Mouse (Mus musculus) heart, embryonic 16.5 days (tissue): Measurements from ENCODE around the gene Ddx10. TPM values are rescaled to one million over a fixed set of nuclear protein-coding genes. Genes with fewer than 3 reads are reported as not detected.
"Not testable (repeated sequence)": the region's sequence is repeated elsewhere in the genome, so short reads cannot be mapped to it uniquely, and the experiment has no call there.

ENCODE experiments used
- ATAC-seq: fragments of 200-750 bp; cut with Nextera tagmentation; replicated peaks from 2 replicates; pipeline ENCODE4 v1.8.0; 2017; ENCODE audit warnings: moderate number of reproducible peaks; ENCODE audit not compliant: insufficient read depth, low FRiP score; ENCODE audit errors: extremely low read depth
- H3K27ac ChIP-seq: fragments of 300-500 bp; sonication (generic); 2 replicates; pipeline ENCODE4 v1.5.1; 2014; ENCODE audit warnings: mild to moderate bottlenecking, low read length, control low read depth, moderate library complexity
- H3K27me3 ChIP-seq: fragments of 300-500 bp; sonication (generic); 2 replicates; pipeline ENCODE4 v1.6.1; 2014; ENCODE audit warnings: low read length, mixed read lengths; ENCODE audit not compliant: control insufficient read depth, insufficient read depth
- H3K36me3 ChIP-seq: fragments of 300-500 bp; sonication (generic); 2 replicates; pipeline ENCODE4 v1.6.1; 2014; ENCODE audit not compliant: control insufficient read depth, insufficient read depth
- H3K4me1 ChIP-seq: fragments of 300-500 bp; sonication (generic); 2 replicates; pipeline ENCODE4 v1.6.1; 2014; ENCODE audit warnings: low read length, mixed read lengths; ENCODE audit not compliant: control insufficient read depth, insufficient read depth
- H3K4me2 ChIP-seq: fragments of 300-500 bp; sonication (generic); 2 replicates; pipeline ENCODE4 v1.6.1; 2014; ENCODE audit warnings: low read depth, mild to moderate bottlenecking, control low read depth, low read length
- H3K4me3 ChIP-seq: fragments of 300-500 bp; sonication (generic); 2 replicates; pipeline ENCODE4 v1.5.1; 2014; ENCODE audit warnings: mild to moderate bottlenecking, control low read depth, low read length
- H3K9ac ChIP-seq: fragments of 300-500 bp; sonication (generic); 2 replicates; pipeline ENCODE4 v1.6.1; 2014; ENCODE audit warnings: low read length, control low read depth
- H3K9me3 ChIP-seq: fragments of 300-500 bp; sonication (generic); replicated peaks from 2 replicates; pipeline ENCODE4 v1.6.1; 2016; ENCODE audit warnings: low read length; ENCODE audit not compliant: control insufficient read depth
- WGBS: fragments of 180-500 bp; shearing (Covaris S2); extraction: QIAGEN DNeasy Blood & Tissue Kit; methylation state at CpG from one replicate; pipeline ENCODE4 v1.1.7; 2014; 5-methylcytosine and 5-hydroxymethylcytosine counted together
- polyA plus RNA-seq: library from polyadenylated mRNA; unstranded; fragments of >200 nt; fragmentation: Nextera tagmentation; extraction: Ambion mirVana; gene quantifications from 2 replicates; pipeline ENCODE4 v1.2.1, GENCODE M21; 2015

Gene Ddx10
- polyA plus RNA-seq, 1 experiment from 2014 or later: 20.4 TPM

GRCm38 (mm10) chr9:53247516-53247915, 337 bp downstream of the Ddx10 start:
- peak overlapping the region; percentile 91 for H3K4me3 ChIP-seq
- peak; percentile 33; the same call in 1 of the 2 replicates for ATAC-seq
- 0 out of 2 replicates have a peak overlapping the region, but pooled peaks have one; percentile 7 for H3K27ac ChIP-seq
- H3K4me2 ChIP-seq: peak overlapping the region; percentile 91
- no peaks in the 10 kb centered on the region for H3K9me3 ChIP-seq
- no peaks in the 10 kb centered on the region; the same call in none of the 2 replicates for H3K27me3 ChIP-seq
- H3K4me1 ChIP-seq: peaks cover 10% of the 10 kb centered on the region
- under 1% methylated on average over 23 of the region's 23 CpGs for WGBS
- H3K36me3 ChIP-seq: no peaks in the 10 kb centered on the region
- peak overlapping the region; percentile 73 for H3K9ac ChIP-seq

- Histone ChIP-seq H3K9ac (no peak overlapping the region), H3K4me1 (no peaks in the 10 kb centered on the region), H3K4me2 (no peak overlapping the region), H3K27ac (no peak overlapping the region), H3K9me3 (no peaks in the 10 kb centered on the region), H3K27me3 (no peaks in the 10 kb centered on the region), H3K36me3 (no peaks in the 10 kb centered on the region), H3K4me3 (no peak overlapping the region)
- no peak for ATAC-seq
- 81% methylated on average over 2 of the region's 2 CpGs for WGBS
Measured at GRCm38 (mm10) chr9:53218181-53218580, 29.7 kb downstream of the Ddx10 start.

- no peak overlapping the region for H3K4me2 ChIP-seq
- WGBS: 82% methylated on average over 4 of the region's 4 CpGs
Measured at GRCm38 (mm10) chr9:53208283-53208682, 39.6 kb downstream of the Ddx10 start.

GRCm38 (mm10) chr9:53174590-53174989, 73.3 kb downstream of the Ddx10 start:
- no peak overlapping the region for H3K4me3 ChIP-seq
- ATAC-seq: no peak
- H3K9ac ChIP-seq: no peak overlapping the region
- H3K9me3 ChIP-seq: no peaks in the 10 kb centered on the region
- WGBS: 60% methylated on average over 2 of the region's 2 CpGs
- H3K4me1 ChIP-seq: no peaks in the 10 kb centered on the region
- H3K36me3 ChIP-seq: no peaks in the 10 kb centered on the region
- H3K4me2 ChIP-seq: no peak overlapping the region
- H3K27me3 ChIP-seq: no peaks in the 10 kb centered on the region
- H3K27ac ChIP-seq: no peak overlapping the region

More at GRCm38 (mm10) chr9:53208283-53208682, 39.6 kb downstream of the Ddx10 start:
- H3K27ac ChIP-seq: no peak overlapping the region
- no peaks in the 10 kb centered on the region for H3K9me3 ChIP-seq
- H3K4me1 ChIP-seq: no peaks in the 10 kb centered on the region
- H3K4me3 ChIP-seq: no peak overlapping the region
- no peaks in the 10 kb centered on the region for H3K27me3 ChIP-seq
- ATAC-seq: no peak
- H3K9ac ChIP-seq: no peak overlapping the region
- H3K36me3 ChIP-seq: peaks cover 10% of the 10 kb centered on the region

- H3K4me2 ChIP-seq: no peak overlapping the region
- no peak overlapping the region for H3K4me3 ChIP-seq
- no peak overlapping the region for H3K9ac ChIP-seq
- no peaks in the 10 kb centered on the region for H3K4me1 ChIP-seq
- 50% methylated on average over 2 of the region's 2 CpGs for WGBS
- no peak for ATAC-seq
- H3K36me3 ChIP-seq: no peaks in the 10 kb centered on the region
- no peaks in the 10 kb centered on the region for H3K9me3 ChIP-seq
- no peak overlapping the region for H3K27ac ChIP-seq
- no peaks in the 10 kb centered on the region for H3K27me3 ChIP-seq
Measured at GRCm38 (mm10) chr9:53173258-53173657, 74.6 kb downstream of the Ddx10 start.

- no peak overlapping the region for H3K9ac ChIP-seq
- no peak overlapping the region for H3K27ac ChIP-seq
- 24% methylated on average over 4 of the region's 4 CpGs for WGBS
- H3K4me3 ChIP-seq: no peak overlapping the region
- H3K27me3 ChIP-seq: no peaks in the 10 kb centered on the region
- no peak for ATAC-seq
- H3K4me1 ChIP-seq: no peaks in the 10 kb centered on the region
- H3K36me3 ChIP-seq: peaks cover 4% of the 10 kb centered on the region; the same call in 1 of the 2 replicates
- no peaks in the 10 kb centered on the region for H3K9me3 ChIP-seq
- no peak overlapping the region for H3K4me2 ChIP-seq
Measured at GRCm38 (mm10) chr9:53144266-53144665, 103.6 kb downstream of the Ddx10 start.

- Histone ChIP-seq H3K9me3 (no peaks in the 10 kb centered on the region), H3K4me3 (no peak overlapping the region), H3K9ac (no peak overlapping the region), H3K4me1 (no peaks in the 10 kb centered on the region), H3K36me3 (peaks cover 1% of the 10 kb centered on the region; the same call in 1 of the 2 replicates), H3K27ac (no peak overlapping the region), H3K4me2 (no peak overlapping the region), H3K27me3 (no peaks in the 10 kb centered on the region)
- no peak for ATAC-seq
- 88% methylated on average over 2 of the region's 2 CpGs for WGBS
Measured at GRCm38 (mm10) chr9:53143508-53143907, 104.3 kb downstream of the Ddx10 start.

GRCm38 (mm10) chr9:53142424-53142823, 105.4 kb downstream of the Ddx10 start:
- H3K27me3 ChIP-seq, H3K9ac ChIP-seq, H3K9me3 ChIP-seq, H3K27ac ChIP-seq, H3K4me2 ChIP-seq, H3K4me3 ChIP-seq, H3K36me3 ChIP-seq, H3K4me1 ChIP-seq, ATAC-seq: not testable (repeated sequence)
- 93% methylated on average over 1 of the region's 1 CpGs for WGBS

- no peak for ATAC-seq
- Histone ChIP-seq H3K4me3 (no peak overlapping the region), H3K9ac (no peak overlapping the region), H3K36me3 (no peaks in the 10 kb centered on the region), H3K4me2 (no peak overlapping the region), H3K9me3 (no peaks in the 10 kb centered on the region), H3K27me3 (no peaks in the 10 kb centered on the region), H3K4me1 (no peaks in the 10 kb centered on the region), H3K27ac (no peak overlapping the region)
- 85% methylated on average over 8 of the region's 8 CpGs for WGBS
Measured at GRCm38 (mm10) chr9:53140610-53141165, 107.2 kb downstream of the Ddx10 start.
